Mouse (Mus musculus) lung, postnatal 25 days (tissue): Measurements from ENCODE around the gene Fbxw8.

Experiments used
- DNase-seq: peaks from one replicate; pipeline ENCODE4 v3.0.0; 2022; ENCODE audit warnings: low spot score

The Fbxw8 gene

GRCm38 (mm10) chr5:118015669-118016068 lies 139.6 kb downstream of the Fbxw8 start:
- no peak for DNase-seq

GRCm38 (mm10) chr5:118015028-118015427 lies 140.2 kb downstream of the Fbxw8 start:
- DNase-seq, result no peak
